Mouse (Mus musculus) frontal cortex, postnatal 25 days (tissue): ENCODE results near the gene Slc41a2.
"Not testable (repeated sequence)": the region's sequence is repeated elsewhere in the genome, so short reads cannot be mapped to it uniquely, and the experiment has no call there.

Source experiments
- DNase-seq, 2 experiments: peaks; one replicate each; pipeline ENCODE4 v3.0.0; 2022; ENCODE audit warnings: low spot score in 2 of 2

Slc41a2 gene

GRCm38 (mm10) chr10:83337159-83337951 is at the start of gene Slc41a2:
TSS of gene Slc41a2 (minus strand) at chr10:83337882.
- peak; percentile 42 to 43 for DNase-seq

GRCm38 (mm10) chr10:83385330-83385910 is 47.7 kb upstream of the Slc41a2 start:
- no peak for DNase-seq

- DNase-seq: no peak
These were observed 47.0 kb upstream of the Slc41a2 start for GRCm38 (mm10) chr10:83384456-83385215.

- DNase-seq: no peak
These were observed 46.2 kb upstream of the Slc41a2 start for GRCm38 (mm10) chr10:83383863-83384262.

GRCm38 (mm10) chr10:83382988-83383387 is 45.3 kb upstream of the Slc41a2 start:
- DNase-seq: no peak

- DNase-seq: no peak
These were observed 44.8 kb upstream of the Slc41a2 start for GRCm38 (mm10) chr10:83382528-83382927.

GRCm38 (mm10) chr10:83380501-83380900 is 42.8 kb upstream of the Slc41a2 start:
- no peak for DNase-seq

GRCm38 (mm10) chr10:83378083-83378833 is 40.6 kb upstream of the Slc41a2 start:
- DNase-seq: no peak

GRCm38 (mm10) chr10:83376911-83377682 is 39.4 kb upstream of the Slc41a2 start:
- no peak for DNase-seq

- DNase-seq: not testable (repeated sequence)
These were observed 37.8 kb upstream of the Slc41a2 start for GRCm38 (mm10) chr10:83375458-83375857.

- DNase-seq: no peak
These were observed 36.5 kb upstream of the Slc41a2 start for GRCm38 (mm10) chr10:83374045-83374656.

- no peak for DNase-seq
These were observed 31.2 kb upstream of the Slc41a2 start for GRCm38 (mm10) chr10:83368918-83369317.

GRCm38 (mm10) chr10:83363451-83363850 is 25.8 kb upstream of the Slc41a2 start:
- DNase-seq: no peak

GRCm38 (mm10) chr10:83361643-83362382 is 24.1 kb upstream of the Slc41a2 start:
- DNase-seq: no peak

GRCm38 (mm10) chr10:83360356-83360755 is 22.7 kb upstream of the Slc41a2 start:
- no peak for DNase-seq

- peak; percentile 90 to 92 for DNase-seq
These were observed 22.3 kb upstream of the Slc41a2 start, which contains the start of gene D10Wsu102e for GRCm38 (mm10) chr10:83359956-83360355. TSS of gene D10Wsu102e (plus strand) at chr10:83360221.

- DNase-seq: no peak
These were observed 21.8 kb upstream of the Slc41a2 start for GRCm38 (mm10) chr10:83359451-83359850.

- DNase-seq: no peak
These were observed 18.7 kb upstream of the Slc41a2 start for GRCm38 (mm10) chr10:83356416-83356815.

- no peak for DNase-seq
These were observed 16.6 kb upstream of the Slc41a2 start for GRCm38 (mm10) chr10:83354333-83354719.
